Mouse (Mus musculus) heart, adult 2 months (tissue): ENCODE measurements around the gene Kcnq1. TPM values are rescaled to one million over a fixed set of nuclear protein-coding genes. Genes with fewer than 3 reads are reported as not detected.

Experiments
- DNase-seq, 2 experiments: peaks; one replicate each; pipeline ENCODE4 v3.0.0; 2021
- H3K27ac ChIP-seq: fragments of 200-600 bp; 2 replicates; pipeline ENCODE4 v1.8.1; 2022
- H3K27me3 ChIP-seq: fragments of 200-500 bp; 2 replicates; pipeline ENCODE4 v1.6.1; 2012; ENCODE audit warnings: mild to moderate bottlenecking, low read length, inconsistent platforms, mixed read lengths; ENCODE audit not compliant: control insufficient read depth, insufficient read depth
- H3K36me3 ChIP-seq: fragments of 200-500 bp; 2 replicates; pipeline ENCODE4 v1.6.1; 2012; ENCODE audit warnings: low read length, inconsistent platforms; ENCODE audit not compliant: control insufficient read depth, insufficient read depth
- H3K4me1 ChIP-seq: fragments of 200-500 bp; 2 replicates; pipeline ENCODE4 v1.6.1; 2011; ENCODE audit warnings: low read length; ENCODE audit not compliant: control insufficient read depth, insufficient read depth
- H3K4me3 ChIP-seq: fragments of 200-600 bp; 2 replicates; pipeline ENCODE4 v1.8.1; 2022
- H3K79me2 ChIP-seq: fragments of 200-500 bp; replicated peaks from 2 replicates; pipeline ENCODE4 v1.6.1; 2012; ENCODE audit warnings: mild to moderate bottlenecking, inconsistent platforms, low read length, moderate library complexity, mixed read lengths; ENCODE audit not compliant: control insufficient read depth, insufficient read depth
- H3K9ac ChIP-seq: fragments of 200-500 bp; 2 replicates; pipeline ENCODE4 v1.6.1; 2012; ENCODE audit warnings: low read depth, mild to moderate bottlenecking, control low read depth, inconsistent platforms, low read length, mixed read lengths
- CTCF ChIP-seq: fragments of 200-600 bp; IDR thresholded peaks from 2 replicates; pipeline ENCODE4 v1.8.1; 2022; ENCODE audit warnings: antibody characterized with exemption, mild to moderate bottlenecking, moderate library complexity
- EP300 ChIP-seq: fragments of 200-500 bp; IDR thresholded peaks from 2 replicates; pipeline ENCODE4 v1.6.1; 2011; ENCODE audit warnings: low read depth, low read length, control low read depth; ENCODE audit not compliant: insufficient read depth
- POLR2A ChIP-seq: fragments of 200-500 bp; IDR thresholded peaks from 2 replicates; pipeline ENCODE4 v1.6.1; 2011; ENCODE audit warnings: mild to moderate bottlenecking, low read depth, low read length, control low read depth; ENCODE audit not compliant: insufficient read depth
- WGBS: fragments of 180-500 bp; shearing (Covaris S2); methylation state at CpG from one replicate; pipeline ENCODE4 v1.1.7; 2018; 5-methylcytosine and 5-hydroxymethylcytosine counted together
- intact Hi-C: fragments of 180-260 bp; cut with DNase I; formaldehyde crosslinking; loops from one replicate; pipeline ENCODE4 v1.15.1; 2025
- polyA plus RNA-seq: library from polyadenylated mRNA; depleted of rRNA; stranded (reverse); fragments of >200 nt; gene quantifications from 2 replicates; pipeline ENCODE4 v1.2.3, GENCODE M21; 2012
- total RNA-seq, 2 experiments: library from RNA; stranded (reverse); gene quantifications; 2 replicates each; pipeline ENCODE4 v1.2.3; 2021

The Kcnq1 gene
- total and polyA plus RNA-seq, 3 experiments = 32.4 to 42.0 (median 34.2) TPM

DNA sequence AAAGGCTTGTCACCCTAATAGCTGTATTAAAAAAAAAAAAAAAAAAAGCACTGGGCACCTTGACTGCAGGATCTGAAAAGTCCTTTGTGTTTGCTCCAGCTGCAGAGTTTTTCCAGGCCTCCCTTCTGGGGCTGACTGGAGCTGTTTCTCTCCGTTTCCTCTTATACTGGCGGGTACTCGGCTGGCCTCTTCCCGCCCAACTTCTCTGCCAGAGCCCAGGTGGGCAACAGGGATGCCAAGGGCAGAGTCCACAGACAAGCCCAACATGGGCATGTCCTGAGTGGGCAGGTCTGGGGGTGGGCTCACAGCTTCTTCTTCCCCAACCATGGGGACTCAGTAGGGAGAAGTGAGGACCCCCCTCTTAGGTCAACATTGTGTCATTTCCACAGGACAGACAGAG, 167.6 kb downstream of the Kcnq1 start:
- Histone ChIP-seq H3K4me1 (no peaks in the 10 kb centered on the region), H3K27me3 (no peaks in the 10 kb centered on the region), H3K79me2 (no peaks in the 10 kb centered on the region), H3K27ac (no peak overlapping the region), H3K9ac (no peak overlapping the region), H3K36me3 (no peaks in the 10 kb centered on the region; the same call in 1 of the 2 replicates), H3K4me3 (no peak overlapping the region)
- 70% methylated on average over 4 of the region's 4 CpGs for WGBS
- intact Hi-C loops = no loop called here
- TF ChIP-seq POLR2A (no peak), CTCF (no peak), EP300 (no peak)
- no peak for DNase-seq

DNA sequence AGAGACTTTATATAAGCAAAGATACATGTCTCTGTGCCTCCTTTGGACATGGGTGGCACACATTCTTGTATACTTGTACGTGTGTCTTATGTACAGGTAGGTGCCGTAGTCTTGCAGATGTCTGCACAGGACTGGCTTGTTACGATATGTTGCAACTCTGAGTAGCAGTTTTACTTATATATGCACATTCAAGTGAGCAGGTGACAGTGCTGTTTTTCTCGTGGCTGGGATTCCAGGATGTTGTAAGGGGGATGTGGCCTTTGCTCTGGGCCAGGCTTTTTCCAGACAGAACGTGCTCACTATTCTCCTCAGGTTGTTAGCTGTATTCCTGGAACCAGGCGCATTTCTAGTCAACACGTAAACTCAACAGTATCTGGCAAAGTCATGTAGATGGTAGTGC, 168.9 kb downstream of the Kcnq1 start:
- H3K79me2 ChIP-seq = no peaks in the 10 kb centered on the region
- no peaks in the 10 kb centered on the region for H3K27me3 ChIP-seq
- WGBS = 69% methylated on average over 7 of the region's 7 CpGs
- H3K27ac ChIP-seq = no peak overlapping the region
- H3K4me1 ChIP-seq = no peaks in the 10 kb centered on the region
- H3K4me3 ChIP-seq = no peak overlapping the region
- no peak for TF ChIP-seq EP300
- TF ChIP-seq CTCF = no peak
- TF ChIP-seq POLR2A = no peak
- no peaks in the 10 kb centered on the region for H3K36me3 ChIP-seq
- DNase-seq = no peak
- intact Hi-C loops = no loop called here
- H3K9ac ChIP-seq = no peak overlapping the region

DNA sequence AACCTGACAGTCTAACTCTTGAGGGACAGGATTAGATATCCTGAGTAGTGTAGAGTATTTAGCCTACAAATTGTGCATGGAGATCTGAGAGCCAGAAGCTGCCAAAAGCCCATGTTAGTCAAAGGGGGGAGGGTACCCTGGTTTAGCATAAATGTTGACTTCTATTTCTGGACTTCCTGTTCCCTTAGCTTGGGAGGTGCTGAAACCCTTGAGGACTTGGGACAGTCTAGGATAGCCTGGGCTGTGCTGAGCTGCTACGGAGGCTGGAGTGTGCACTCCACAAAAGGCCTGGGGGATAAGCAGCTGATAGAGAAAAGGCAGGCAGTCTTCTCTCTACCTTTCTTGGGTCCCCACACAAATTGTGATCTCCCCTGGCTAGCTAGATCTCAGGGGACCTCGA, 177.5 kb downstream of the Kcnq1 start:
- peaks cover 3% of the 10 kb centered on the region for H3K4me1 ChIP-seq
- H3K27me3 ChIP-seq = no peaks in the 10 kb centered on the region
- H3K9ac ChIP-seq = no peak overlapping the region
- no peak overlapping the region for H3K27ac ChIP-seq
- H3K36me3 ChIP-seq = no peaks in the 10 kb centered on the region
- no peak for DNase-seq
- peaks cover 2% of the 10 kb centered on the region; the same call in 1 of the 2 replicates for H3K79me2 ChIP-seq
- TF ChIP-seq EP300 (no peak), CTCF (no peak), POLR2A (no peak)
- intact Hi-C loops = no loop called here
- 26% methylated on average over 2 of the region's 2 CpGs for WGBS
- no peak overlapping the region for H3K4me3 ChIP-seq

GRCm38 (mm10) chr7:143284866-143285265, 178.7 kb downstream of the Kcnq1 start:
- 80% methylated on average over 1 of the region's 1 CpGs for WGBS
- Histone ChIP-seq H3K36me3 (no peaks in the 10 kb centered on the region), H3K79me2 (peaks cover 2% of the 10 kb centered on the region; the same call in 1 of the 2 replicates), H3K9ac (no peak overlapping the region), H3K4me3 (no peak overlapping the region), H3K4me1 (peaks cover 3% of the 10 kb centered on the region), H3K27ac (no peak overlapping the region), H3K27me3 (no peaks in the 10 kb centered on the region)
- no peak for TF ChIP-seq EP300
- TF ChIP-seq POLR2A = no peak
- TF ChIP-seq CTCF = no peak
- intact Hi-C loops = no loop called here
- DNase-seq = no peak

- Histone ChIP-seq H3K27me3 (no peaks in the 10 kb centered on the region), H3K4me3 (no peak overlapping the region), H3K4me1 (peaks cover 3% of the 10 kb centered on the region), H3K36me3 (no peaks in the 10 kb centered on the region), H3K9ac (no peak overlapping the region), H3K79me2 (peaks cover 2% of the 10 kb centered on the region; the same call in 1 of the 2 replicates), H3K27ac (no peak overlapping the region)
- DNase-seq = no peak
- intact Hi-C loops = no loop called here
- TF ChIP-seq POLR2A (no peak), EP300 (no peak), CTCF (no peak)
- WGBS = 60% methylated on average over 3 of the region's 3 CpGs
Measured at GRCm38 (mm10) chr7:143285440-143285839, 179.3 kb downstream of the Kcnq1 start.

DNA sequence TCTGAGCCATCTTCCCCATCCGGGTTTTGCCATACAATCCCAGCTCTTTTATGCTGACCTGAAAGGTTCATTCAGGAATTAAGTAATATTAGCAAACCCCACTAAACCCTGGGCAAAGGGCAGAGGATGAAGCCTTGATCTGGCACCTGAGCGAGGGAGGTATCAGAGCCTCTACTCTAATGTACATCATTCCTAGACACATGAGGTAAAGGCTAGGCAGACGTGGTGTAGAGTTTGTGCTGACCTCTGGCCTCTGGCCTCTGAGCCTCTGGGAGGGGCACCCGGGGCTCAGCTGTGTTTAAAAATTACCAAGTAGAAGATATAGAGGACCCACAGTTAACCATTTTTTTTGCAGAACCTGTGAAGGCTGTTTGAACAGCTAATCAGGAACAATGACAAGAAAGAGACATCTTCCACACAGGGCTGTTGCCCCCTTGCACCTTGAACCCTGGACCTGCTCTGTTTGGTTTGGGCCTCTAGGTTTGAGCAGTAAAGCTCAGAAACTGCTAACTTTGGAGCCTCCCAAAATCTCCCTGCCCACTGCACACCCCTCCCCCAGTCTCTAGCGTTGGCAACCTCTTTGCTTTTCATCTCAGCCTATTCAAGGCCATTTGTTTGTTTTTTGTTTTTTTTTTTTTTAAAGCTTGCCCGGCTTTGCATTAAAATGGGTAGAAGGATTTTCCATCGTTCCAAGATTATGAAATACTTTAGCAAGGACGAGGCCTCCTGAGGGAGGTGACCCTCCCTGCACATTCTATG, 180.5 kb downstream of the Kcnq1 start:
- DNase-seq = no peak
- no peaks in the 10 kb centered on the region for H3K36me3 ChIP-seq
- peaks cover 3% of the 10 kb centered on the region for H3K79me2 ChIP-seq
- intact Hi-C loops = no loop called here
- no peak overlapping the region for H3K9ac ChIP-seq
- H3K27ac ChIP-seq = no peak overlapping the region
- 62% methylated on average over 8 of the region's 8 CpGs for WGBS
- TF ChIP-seq POLR2A (no peak), EP300 (no peak), CTCF (no peak)
- peaks cover 3% of the 10 kb centered on the region for H3K4me1 ChIP-seq
- no peak overlapping the region for H3K4me3 ChIP-seq
- H3K27me3 ChIP-seq = no peaks in the 10 kb centered on the region
